Mouse (Mus musculus) heart, postnatal 0 days (tissue): ENCODE results near the gene Gemin7. TPM values are rescaled to one million over a fixed set of nuclear protein-coding genes. Genes with fewer than 3 reads are reported as not detected.

ENCODE experiments used
- ATAC-seq: fragments of 200-750 bp; cut with Nextera tagmentation; 2 replicates; pipeline ENCODE4 v1.8.0; 2017; ENCODE audit warnings: low read depth, moderate number of reproducible peaks, moderate library complexity; ENCODE audit not compliant: insufficient read depth
- DNase-seq: peaks from one replicate; pipeline ENCODE4 v3.0.0-alpha.2; 2016; ENCODE audit warnings: low spot score
- H3K27ac ChIP-seq: fragments of 300-500 bp; sonication (generic); 2 replicates; pipeline ENCODE4 v1.5.1; 2014; ENCODE audit warnings: low read depth, mild to moderate bottlenecking
- H3K27me3 ChIP-seq: fragments of 300-500 bp; sonication (generic); 2 replicates; pipeline ENCODE4 v1.6.1; 2014; ENCODE audit warnings: low read length, mixed read lengths; ENCODE audit not compliant: control insufficient read depth, insufficient read depth
- H3K36me3 ChIP-seq: fragments of 300-500 bp; sonication (generic); replicated peaks from 2 replicates; pipeline ENCODE4 v1.6.1; 2014; ENCODE audit warnings: low read length, mixed read lengths; ENCODE audit not compliant: control insufficient read depth, insufficient read depth
- H3K4me1 ChIP-seq: fragments of 300-500 bp; sonication (generic); 2 replicates; pipeline ENCODE4 v1.6.1; 2014; ENCODE audit warnings: antibody characterized with exemption; ENCODE audit not compliant: control insufficient read depth, insufficient read depth
- H3K4me2 ChIP-seq: fragments of 300-500 bp; sonication (generic); 2 replicates; pipeline ENCODE4 v1.6.1; 2014; ENCODE audit warnings: low read depth, mild to moderate bottlenecking, low read length, moderate library complexity
- H3K4me3 ChIP-seq: fragments of 300-500 bp; sonication (generic); 2 replicates; pipeline ENCODE4 v1.5.1; 2014; ENCODE audit warnings: low read depth, low read length
- H3K9ac ChIP-seq: fragments of 300-500 bp; sonication (generic); replicated peaks from 2 replicates; pipeline ENCODE4 v1.6.1; 2014; ENCODE audit warnings: low read depth, low read length, mixed read lengths
- H3K9me3 ChIP-seq: fragments of 300-500 bp; sonication (generic); replicated peaks from 2 replicates; pipeline ENCODE4 v1.6.1; 2016; ENCODE audit warnings: low read length; ENCODE audit not compliant: control insufficient read depth
- CTCF ChIP-seq: IDR thresholded peaks from 2 replicates; pipeline ENCODE4 v1.5.1; 2016; ENCODE audit warnings: antibody characterized with exemption, control low read depth, low read depth
- EP300 ChIP-seq: IDR thresholded peaks from 2 replicates; pipeline ENCODE4 v1.6.1; 2016; ENCODE audit warnings: antibody characterized with exemption, low read depth
- WGBS: fragments of 180-500 bp; shearing (Covaris S2); extraction: QIAGEN DNeasy Blood & Tissue Kit; methylation state at CpG from one replicate; pipeline ENCODE4 v1.1.7; 2014; 5-methylcytosine and 5-hydroxymethylcytosine counted together
- polyA plus RNA-seq: library from polyadenylated mRNA; unstranded; fragments of >200 nt; fragmentation: Nextera tagmentation; extraction: Ambion mirVana; gene quantifications from 2 replicates; pipeline ENCODE4 v1.2.1, GENCODE M21; 2015
- total RNA-seq: library from RNA; depleted of rRNA; stranded (reverse); fragments of >200 nt; gene quantifications from 2 replicates; pipeline ENCODE4 v1.2.3, GENCODE M21; 2014; ENCODE audit warnings: low replicate concordance

The Gemin7 gene
- total and polyA plus RNA-seq, 2 experiments from 2014 or later: 63.2 to 115 TPM

DNA sequence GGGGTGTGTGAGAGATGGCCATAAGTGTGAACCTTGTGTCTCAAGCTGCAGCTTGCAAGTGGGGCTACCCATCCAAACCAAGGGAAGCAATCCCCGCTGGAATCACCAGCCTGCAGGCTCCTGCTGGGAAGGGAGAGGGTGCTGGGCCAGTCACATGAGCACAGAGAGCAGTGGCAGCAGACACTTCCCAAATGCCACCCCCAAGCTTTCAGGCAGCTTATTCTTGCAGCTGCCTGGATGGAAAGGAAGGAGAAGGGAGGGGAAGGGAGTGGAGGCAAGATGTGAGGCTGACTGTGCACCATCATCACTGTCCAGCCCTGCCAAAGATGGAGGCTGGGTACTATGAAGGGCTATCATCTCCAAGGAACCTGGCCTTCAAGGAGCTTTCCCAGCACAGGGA lies 23.2 kb downstream of the Gemin7 start:
- DNase-seq (no peak), ATAC-seq (no peak)
- TF ChIP-seq CTCF (no peak), EP300 (no peak)
- H3K4me3 ChIP-seq: no peak overlapping the region
- H3K36me3 ChIP-seq: peaks cover 8% of the 10 kb centered on the region; the same call in 1 of the 2 replicates
- peaks cover 20% of the 10 kb centered on the region for H3K4me1 ChIP-seq
- H3K9me3 ChIP-seq: no peaks in the 10 kb centered on the region
- no peak overlapping the region; the same call in 1 of the 2 replicates for H3K9ac ChIP-seq
- no peaks in the 10 kb centered on the region for H3K27me3 ChIP-seq
- WGBS: 82% methylated on average over 1 of the region's 1 CpGs
- no peak overlapping the region for H3K4me2 ChIP-seq
- H3K27ac ChIP-seq: no peak overlapping the region

DNA sequence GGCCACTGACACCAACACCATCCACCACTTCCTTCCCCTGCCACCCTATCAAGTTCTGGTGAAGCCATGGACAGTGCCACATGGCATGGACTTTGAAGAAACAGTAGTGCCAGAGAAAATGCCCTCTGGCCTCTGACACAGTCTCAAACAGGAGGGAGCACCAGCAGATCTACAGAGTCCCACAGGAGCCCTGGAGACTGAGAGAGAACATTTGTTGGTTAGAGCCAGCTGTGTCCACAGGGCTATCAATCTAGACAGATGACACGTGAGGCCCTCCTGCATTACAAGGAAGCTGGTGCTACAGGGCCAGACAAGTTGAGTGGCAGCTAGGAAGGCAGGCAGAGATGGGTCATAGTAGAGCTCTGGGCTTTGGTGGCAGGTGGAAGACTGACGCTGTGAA lies 25.0 kb downstream of the Gemin7 start:
- Histone ChIP-seq H3K4me2 (no peak overlapping the region), H3K36me3 (peaks cover 8% of the 10 kb centered on the region; the same call in 1 of the 2 replicates), H3K9me3 (no peaks in the 10 kb centered on the region), H3K9ac (no peak overlapping the region), H3K4me1 (peaks cover 11% of the 10 kb centered on the region), H3K4me3 (no peak overlapping the region), H3K27ac (no peak overlapping the region), H3K27me3 (no peaks in the 10 kb centered on the region)
- 61% methylated on average over 2 of the region's 2 CpGs for WGBS
- ATAC-seq (no peak), DNase-seq (no peak)
- TF ChIP-seq EP300 (no peak), CTCF (no peak)

DNA sequence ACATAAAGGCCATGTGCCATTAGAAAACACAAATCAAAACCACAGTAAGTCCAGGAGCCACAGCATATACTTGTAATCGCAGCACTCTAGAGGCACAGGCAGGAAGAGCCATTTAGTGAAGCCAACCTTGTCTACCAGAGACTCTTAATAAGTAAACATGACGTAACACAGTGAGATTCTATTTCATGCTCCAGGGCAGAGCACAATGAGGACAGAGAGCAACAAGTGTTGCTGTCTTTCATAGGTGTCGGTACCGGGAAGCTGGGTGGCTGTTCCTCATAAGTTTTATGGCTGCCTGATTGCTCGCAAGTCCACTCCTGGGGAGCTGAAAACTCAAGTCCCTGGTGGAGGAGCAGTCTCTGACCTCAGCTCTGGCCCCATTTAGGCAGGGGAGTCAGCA lies 25.8 kb downstream of the Gemin7 start:
- ATAC-seq: no peak
- peaks cover 3% of the 10 kb centered on the region for H3K4me1 ChIP-seq
- H3K9ac ChIP-seq: no peak overlapping the region
- H3K9me3 ChIP-seq: no peaks in the 10 kb centered on the region
- TF ChIP-seq EP300: no peak
- TF ChIP-seq CTCF: no peak
- H3K27ac ChIP-seq: no peak overlapping the region
- H3K4me3 ChIP-seq: no peak overlapping the region
- H3K4me2 ChIP-seq: no peak overlapping the region
- WGBS: 89% methylated on average over 5 of the region's 5 CpGs
- no peak for DNase-seq
- H3K36me3 ChIP-seq: peaks cover 8% of the 10 kb centered on the region; the same call in 1 of the 2 replicates
- H3K27me3 ChIP-seq: no peaks in the 10 kb centered on the region

DNA sequence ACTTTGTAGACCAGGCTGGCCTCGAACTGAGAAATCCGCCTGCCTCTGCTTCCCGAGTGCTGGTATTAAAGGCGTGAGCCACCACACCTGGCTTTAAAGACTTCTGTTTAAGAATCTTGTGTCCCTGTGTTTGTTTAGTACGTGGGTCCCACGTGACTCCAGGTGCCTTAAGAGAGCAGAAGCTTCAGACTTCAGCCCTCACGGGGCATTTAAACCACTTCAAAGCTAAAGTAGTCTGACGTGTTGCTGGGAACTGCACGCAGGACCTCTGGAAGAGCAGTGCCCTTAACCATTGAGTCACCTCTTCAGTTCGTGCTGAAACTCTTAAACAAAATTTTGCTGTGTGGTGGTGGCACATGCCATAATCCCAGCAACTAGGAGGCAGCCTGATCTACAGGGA lies 28.0 kb downstream of the Gemin7 start:
- Histone ChIP-seq H3K36me3 (0 out of 2 replicates have a peak, but pooled peaks cover 8% of the 10 kb centered on the region), H3K27me3 (no peaks in the 10 kb centered on the region), H3K4me3 (no peak overlapping the region), H3K4me1 (peaks cover 6% of the 10 kb centered on the region), H3K27ac (no peak overlapping the region), H3K9ac (no peak overlapping the region), H3K4me2 (no peak overlapping the region), H3K9me3 (no peaks in the 10 kb centered on the region)
- ATAC-seq (no peak), DNase-seq (no peak)
- 79% methylated on average over 10 of the region's 10 CpGs for WGBS
- no peak for TF ChIP-seq EP300
- TF ChIP-seq CTCF: no peak

DNA sequence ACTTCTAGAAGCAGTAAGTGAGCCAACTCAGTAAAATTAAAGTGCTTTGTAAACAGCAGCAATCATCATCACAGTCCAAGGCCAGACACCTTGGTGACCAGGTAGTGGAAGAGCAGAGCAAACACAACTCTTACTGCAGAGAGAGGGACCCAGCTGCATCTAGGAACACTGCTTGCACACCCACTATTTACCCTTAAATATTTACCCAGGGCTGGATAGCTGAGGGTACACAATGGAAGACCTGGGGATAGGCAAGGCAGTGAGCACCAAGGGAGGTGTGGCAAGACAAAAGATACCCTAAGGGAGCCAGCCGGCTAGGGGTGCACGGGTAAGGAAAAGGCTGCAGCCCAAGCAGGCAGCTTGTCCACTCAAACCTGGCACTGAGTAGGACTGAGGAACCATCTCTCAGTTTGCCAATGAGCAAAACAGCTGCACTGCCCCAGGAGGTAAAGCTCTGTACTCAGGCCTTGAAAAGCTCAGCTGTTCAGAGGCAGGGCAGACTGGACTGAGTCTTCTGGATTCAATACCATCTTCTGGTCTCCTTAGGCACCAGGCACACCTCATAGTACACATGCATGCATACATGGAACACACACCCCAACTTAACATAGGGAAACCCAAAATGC lies 29.9 kb downstream of the Gemin7 start:
- 79% methylated on average over 2 of the region's 2 CpGs for WGBS
- no peak overlapping the region for H3K27ac ChIP-seq
- no peak for TF ChIP-seq CTCF
- no peak for TF ChIP-seq EP300
- no peak overlapping the region for H3K4me2 ChIP-seq
- no peaks in the 10 kb centered on the region for H3K27me3 ChIP-seq
- H3K9ac ChIP-seq: no peak overlapping the region
- no peaks in the 10 kb centered on the region for H3K9me3 ChIP-seq
- DNase-seq (no peak), ATAC-seq (no peak)
- no peaks in the 10 kb centered on the region for H3K36me3 ChIP-seq
- peaks cover 17% of the 10 kb centered on the region for H3K4me1 ChIP-seq
- H3K4me3 ChIP-seq: no peak overlapping the region

DNA sequence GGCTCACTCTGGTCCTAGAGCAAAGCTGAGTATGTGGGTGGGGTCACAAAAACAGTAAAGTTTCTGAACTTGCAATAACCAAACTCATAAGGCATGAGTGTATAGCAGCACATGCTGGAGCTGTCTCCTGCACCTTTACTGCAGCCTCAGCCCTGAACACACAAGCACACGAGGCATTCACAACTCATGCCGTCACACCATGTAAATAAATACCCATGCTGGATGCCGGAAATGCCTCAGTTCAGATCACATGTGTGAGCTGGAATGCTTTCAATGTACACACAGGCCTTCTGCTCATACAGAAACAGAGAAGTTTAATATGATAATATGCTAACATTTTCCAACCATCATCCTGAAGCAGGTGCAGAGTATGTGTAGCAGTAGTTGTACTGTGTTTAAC lies 31.4 kb downstream of the Gemin7 start:
- Histone ChIP-seq H3K4me3 (no peak overlapping the region), H3K36me3 (no peaks in the 10 kb centered on the region), H3K27ac (no peak overlapping the region), H3K4me2 (no peak overlapping the region), H3K9ac (no peak overlapping the region), H3K27me3 (no peaks in the 10 kb centered on the region), H3K4me1 (peaks cover 32% of the 10 kb centered on the region), H3K9me3 (no peaks in the 10 kb centered on the region)
- 18% methylated on average over 3 of the region's 3 CpGs for WGBS
- ATAC-seq (peak; percentile 48; the same call in 1 of the 2 replicates), DNase-seq (peak; percentile 36)
- TF ChIP-seq CTCF (no peak), EP300 (no peak)
